Mouse (Mus musculus): ENCODE results near the gene Ptprt.

GRCm38 (mm10) chr2:162504850-162505249 is 156.1 kb downstream of the Ptprt start:
- TF ChIP-seq POLR2A (IDR thresholded peaks at IDR 0.05; ENCODE audit: low read depth, low read length) (no peak), CTCF (IDR thresholded peaks at IDR 0.05; ENCODE audit: extremely low read depth, insufficient read length, insufficient replicate concordance, low read depth, low read length) (no peak)
